Mouse (Mus musculus): Measurements from ENCODE around the gene Cwc27. TPM values are rescaled to one million over a fixed set of nuclear protein-coding genes. Genes with fewer than 3 reads are reported as not detected.

Gene Cwc27
- polyA plus RNA-seq, 1 experiment from 2014 or later, result 35.0 TPM

DNA sequence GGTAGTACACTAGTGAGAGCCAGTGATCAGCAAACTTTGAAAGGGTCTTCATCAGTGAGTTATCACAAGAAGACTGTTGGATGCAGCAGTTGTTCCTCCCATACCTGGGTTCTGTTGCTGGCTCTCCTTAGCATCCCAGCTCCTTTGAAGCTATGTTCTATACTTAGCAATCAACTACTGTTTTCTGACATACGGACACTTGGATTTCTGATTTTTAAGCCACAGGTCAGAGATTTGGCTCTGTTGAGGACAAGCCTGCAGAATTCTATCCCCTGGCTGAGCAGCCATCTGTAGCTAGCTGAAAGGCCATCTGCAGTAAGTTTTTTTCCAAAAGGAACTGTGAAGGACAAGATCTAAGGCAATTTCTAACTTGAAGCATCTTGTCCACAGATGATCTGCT lies 57.6 kb downstream of the Cwc27 start:
- Histone ChIP-seq H3K9me3 (replicated peaks) (no peaks in the 10 kb centered on the region), H3K4me2 (no peak overlapping the region), H3K9ac (no peak overlapping the region), H3K27me3 (no peaks in the 10 kb centered on the region), H3K4me1 (no peaks in the 10 kb centered on the region), H3K4me3 (no peak overlapping the region), H3K36me3 (ENCODE audit: poor library complexity, severe bottlenecking) (no peaks in the 10 kb centered on the region), H3K27ac (no peak overlapping the region)
- no peak for ATAC-seq
- WGBS, result 93% methylated on average over 1 of the region's 1 CpGs

DNA sequence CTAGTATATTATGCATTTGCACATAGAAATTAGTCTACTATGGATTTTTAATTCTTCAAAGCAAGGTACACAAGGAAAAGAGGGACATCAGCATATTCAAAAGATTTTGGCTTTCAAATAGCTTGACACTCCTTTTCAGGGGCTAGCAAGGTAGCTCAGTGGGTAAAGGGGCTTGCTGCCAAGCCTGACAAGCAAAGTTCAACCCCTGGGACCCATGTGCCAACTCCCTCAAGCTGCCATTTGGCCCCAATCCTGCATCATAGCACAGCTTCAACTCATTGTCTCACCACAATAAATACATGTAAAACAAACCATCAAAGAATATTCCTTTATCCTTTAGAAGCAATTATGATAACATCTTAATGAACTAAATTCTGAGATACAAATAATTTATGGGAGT lies 69.9 kb downstream of the Cwc27 start:
- no peak overlapping the region for H3K4me3 ChIP-seq
- H3K36me3 ChIP-seq (ENCODE audit: poor library complexity, severe bottlenecking), result no peaks in the 10 kb centered on the region
- H3K27me3 ChIP-seq, result no peaks in the 10 kb centered on the region
- H3K4me2 ChIP-seq, result no peak overlapping the region
- no peak overlapping the region for H3K9ac ChIP-seq
- no peaks in the 10 kb centered on the region for H3K4me1 ChIP-seq
- H3K27ac ChIP-seq, result no peak overlapping the region
- no peak for ATAC-seq
- no peaks in the 10 kb centered on the region for H3K9me3 ChIP-seq (replicated peaks)

DNA sequence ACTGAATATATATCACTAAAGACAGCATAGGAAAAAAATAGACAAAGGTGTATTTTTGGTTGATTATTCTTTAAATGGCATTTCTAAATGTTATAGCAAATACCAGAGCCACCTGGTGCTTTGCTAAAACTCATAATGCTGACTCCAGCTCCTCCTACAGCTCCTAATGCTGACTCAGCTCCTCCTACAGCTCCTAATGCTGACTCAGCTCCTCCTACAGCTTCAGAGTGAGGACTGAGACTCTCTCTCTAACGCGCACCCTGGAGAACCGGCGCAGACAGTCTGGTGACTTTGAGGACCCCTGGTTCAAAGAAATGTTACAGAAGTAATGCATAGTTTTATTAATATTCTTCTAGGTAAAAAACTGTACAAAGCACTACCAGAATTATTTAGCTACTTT lies 74.1 kb downstream of the Cwc27 start:
- 91% methylated on average over 4 of the region's 4 CpGs for WGBS
- Histone ChIP-seq H3K4me3 (no peak overlapping the region), H3K4me2 (no peak overlapping the region), H3K36me3 (ENCODE audit: poor library complexity, severe bottlenecking) (no peaks in the 10 kb centered on the region), H3K27ac (no peak overlapping the region), H3K4me1 (no peaks in the 10 kb centered on the region), H3K27me3 (no peaks in the 10 kb centered on the region), H3K9ac (no peak overlapping the region), H3K9me3 (replicated peaks) (no peaks in the 10 kb centered on the region)
- ATAC-seq, result no peak

DNA sequence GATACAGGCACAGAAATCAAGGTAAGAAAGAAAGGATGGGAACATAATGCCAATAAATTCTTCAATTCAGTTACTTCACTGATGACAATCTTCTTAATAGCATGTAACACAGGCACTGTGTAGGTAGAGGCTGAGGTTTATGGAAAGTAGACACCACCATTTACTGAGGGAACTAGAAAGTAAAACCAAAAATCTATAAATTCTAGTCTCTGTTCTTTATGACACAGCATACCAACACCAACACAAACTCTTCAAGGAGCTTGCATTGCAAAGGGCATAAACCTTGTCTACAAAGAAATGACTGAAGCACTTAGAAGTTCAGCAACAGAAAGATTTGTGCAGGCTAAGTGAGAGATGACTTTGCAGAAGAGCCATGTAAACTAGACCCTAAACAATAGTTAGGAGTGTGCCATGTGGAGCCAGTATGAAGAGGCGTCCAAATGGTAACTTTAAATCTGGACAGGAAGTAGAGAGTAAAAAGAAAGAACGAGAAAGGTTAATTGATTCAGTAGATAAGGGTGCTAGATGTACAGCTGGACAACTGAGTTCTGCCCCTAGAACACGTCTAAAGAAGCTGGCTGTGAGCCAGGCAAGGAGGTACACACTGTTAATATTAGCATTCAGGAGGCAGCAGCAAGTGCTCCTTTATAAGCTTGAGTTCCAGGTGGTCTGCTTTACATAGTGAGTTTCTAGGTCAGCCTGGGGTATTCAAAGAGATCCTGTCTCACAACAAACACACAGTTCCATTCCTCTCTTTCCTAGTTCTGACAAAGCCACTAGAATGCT lies 87.5 kb downstream of the Cwc27 start:
- H3K4me3 ChIP-seq, result no peak overlapping the region
- H3K4me2 ChIP-seq, result no peak overlapping the region
- ATAC-seq, result no peak
- no peaks in the 10 kb centered on the region for H3K9me3 ChIP-seq (replicated peaks)
- no peak overlapping the region for H3K9ac ChIP-seq
- no peak overlapping the region for H3K27ac ChIP-seq
- H3K36me3 ChIP-seq (ENCODE audit: poor library complexity, severe bottlenecking), result 0 out of 2 replicates have a peak, but pooled peaks cover 8% of the 10 kb centered on the region
- no peaks in the 10 kb centered on the region for H3K27me3 ChIP-seq
- WGBS, result 56% methylated on average over 3 of the region's 3 CpGs
- no peaks in the 10 kb centered on the region for H3K4me1 ChIP-seq

DNA sequence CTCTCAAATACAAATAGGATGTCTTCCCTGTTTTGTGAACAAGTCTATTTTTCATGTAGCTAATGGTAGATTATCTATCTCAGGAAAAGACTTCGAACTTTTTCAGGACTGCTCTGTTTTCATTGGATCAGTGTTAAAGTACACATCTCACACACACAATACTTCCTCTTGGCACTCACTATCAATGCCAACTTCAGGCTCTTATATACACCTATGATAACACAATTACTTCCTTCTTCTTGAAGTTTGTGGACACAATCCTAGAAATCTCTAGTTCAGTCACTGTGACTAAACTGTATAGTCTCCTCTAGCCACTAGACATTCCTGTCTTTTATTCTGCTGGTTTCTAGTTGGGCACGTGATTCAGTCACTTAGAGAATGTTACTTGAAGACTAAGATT lies 89.3 kb downstream of the Cwc27 start:
- no peak for ATAC-seq
- Histone ChIP-seq H3K9ac (no peak overlapping the region), H3K27me3 (no peaks in the 10 kb centered on the region), H3K9me3 (replicated peaks) (no peaks in the 10 kb centered on the region), H3K4me1 (no peaks in the 10 kb centered on the region), H3K36me3 (ENCODE audit: poor library complexity, severe bottlenecking) (0 out of 2 replicates have a peak, but pooled peaks cover 8% of the 10 kb centered on the region), H3K4me3 (no peak overlapping the region), H3K4me2 (no peak overlapping the region), H3K27ac (no peak overlapping the region)
- 93% methylated on average over 2 of the region's 2 CpGs for WGBS

DNA sequence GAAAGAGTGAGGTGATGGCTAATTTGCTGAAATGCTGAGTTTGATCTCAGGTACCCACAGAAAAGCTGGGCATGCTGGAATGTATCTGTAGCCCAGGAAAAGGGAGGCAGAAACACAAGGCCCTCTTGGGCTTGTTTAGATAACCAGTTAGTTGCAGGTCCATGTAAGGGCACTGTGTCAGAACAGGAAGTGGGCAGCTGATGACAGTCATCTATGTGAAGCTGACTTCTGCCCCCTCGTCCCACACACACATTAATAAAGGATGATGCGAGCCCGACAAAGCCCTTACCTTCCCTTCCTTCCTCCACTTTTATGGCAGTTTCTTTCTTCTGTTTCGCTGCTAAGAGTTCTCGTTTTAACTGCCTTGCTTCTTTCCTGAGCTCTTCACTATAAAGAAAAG lies 96.8 kb downstream of the Cwc27 start:
- ATAC-seq, result no peak
- H3K9ac ChIP-seq, result no peak overlapping the region
- no peak overlapping the region for H3K27ac ChIP-seq
- no peak overlapping the region for H3K4me3 ChIP-seq
- H3K4me2 ChIP-seq, result no peak overlapping the region
- no peaks in the 10 kb centered on the region for H3K4me1 ChIP-seq
- 88% methylated on average over 5 of the region's 5 CpGs for WGBS
- H3K9me3 ChIP-seq (replicated peaks), result no peaks in the 10 kb centered on the region
- no peaks in the 10 kb centered on the region for H3K36me3 ChIP-seq (ENCODE audit: poor library complexity, severe bottlenecking)
- H3K27me3 ChIP-seq, result no peaks in the 10 kb centered on the region

DNA sequence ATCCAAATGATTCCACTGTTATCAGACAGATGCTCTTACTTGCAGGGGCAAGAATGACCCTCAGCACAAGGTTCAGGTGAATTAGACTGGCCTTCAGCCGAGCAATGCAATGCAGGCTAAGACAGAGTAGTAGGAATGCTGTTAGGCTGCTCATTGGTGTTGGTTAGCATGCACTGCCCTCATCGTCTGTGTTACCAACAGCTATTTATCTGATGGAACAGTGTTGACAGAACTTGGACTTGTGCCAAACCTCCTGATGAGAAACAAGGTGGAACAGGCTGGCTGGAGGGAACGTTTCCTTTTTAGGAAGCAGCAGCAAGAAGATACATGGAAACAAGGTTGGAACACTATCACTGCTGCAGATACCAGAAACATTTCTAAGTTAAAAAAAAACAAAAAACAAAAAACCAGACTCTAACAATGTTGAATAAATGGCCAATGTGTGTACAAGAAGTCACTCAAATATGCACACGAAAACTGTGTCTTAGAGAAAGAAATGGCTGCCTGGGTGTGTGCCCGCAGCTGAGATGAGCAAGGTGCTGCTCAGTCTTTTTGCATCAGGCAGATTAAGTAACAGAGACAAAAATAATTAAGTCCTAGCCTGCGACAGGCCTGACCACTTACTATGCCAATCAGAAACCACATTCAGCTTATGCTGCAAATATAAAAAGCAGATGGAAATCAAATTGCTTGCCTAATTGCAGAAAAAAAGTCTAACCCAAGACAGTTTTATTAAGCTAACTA lies 122.2 kb downstream of the Cwc27 start:
- H3K27ac ChIP-seq, result no peak overlapping the region
- 47% methylated on average over 6 of the region's 6 CpGs for WGBS
- no peak overlapping the region for H3K9ac ChIP-seq
- no peaks in the 10 kb centered on the region for H3K9me3 ChIP-seq (replicated peaks)
- no peak overlapping the region for H3K4me2 ChIP-seq
- H3K36me3 ChIP-seq (ENCODE audit: poor library complexity, severe bottlenecking), result no peaks in the 10 kb centered on the region
- peaks cover 15% of the 10 kb centered on the region for H3K4me1 ChIP-seq
- H3K27me3 ChIP-seq, result no peaks in the 10 kb centered on the region
- peak; percentile 93 for ATAC-seq
- H3K4me3 ChIP-seq, result no peak overlapping the region

DNA sequence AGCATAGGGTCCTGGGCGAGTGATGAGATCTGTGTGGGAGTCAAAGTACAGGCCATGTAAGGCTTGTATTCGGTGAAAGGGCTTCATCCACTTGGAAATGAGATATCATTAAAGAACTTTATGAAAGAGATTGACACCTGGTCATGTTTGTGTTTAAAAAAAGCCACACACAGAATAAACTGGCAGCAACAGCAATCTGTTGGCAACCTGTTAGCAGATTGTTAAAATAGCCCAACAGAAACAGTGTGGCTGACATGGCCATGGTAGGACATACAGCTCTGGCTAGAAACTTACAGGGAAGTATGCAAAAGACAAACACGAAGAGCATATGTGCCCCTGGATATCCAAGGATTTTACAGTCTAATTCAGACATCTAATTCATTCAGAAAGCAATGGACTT lies 124.2 kb downstream of the Cwc27 start:
- no peak overlapping the region for H3K4me2 ChIP-seq
- H3K27me3 ChIP-seq, result no peaks in the 10 kb centered on the region
- WGBS, result 96% methylated on average over 3 of the region's 3 CpGs
- H3K4me3 ChIP-seq, result no peak overlapping the region
- no peaks in the 10 kb centered on the region for H3K9me3 ChIP-seq (replicated peaks)
- ATAC-seq, result no peak
- H3K9ac ChIP-seq, result no peak overlapping the region
- peaks cover 15% of the 10 kb centered on the region for H3K4me1 ChIP-seq
- no peaks in the 10 kb centered on the region for H3K36me3 ChIP-seq (ENCODE audit: poor library complexity, severe bottlenecking)
- H3K27ac ChIP-seq, result no peak overlapping the region

DNA sequence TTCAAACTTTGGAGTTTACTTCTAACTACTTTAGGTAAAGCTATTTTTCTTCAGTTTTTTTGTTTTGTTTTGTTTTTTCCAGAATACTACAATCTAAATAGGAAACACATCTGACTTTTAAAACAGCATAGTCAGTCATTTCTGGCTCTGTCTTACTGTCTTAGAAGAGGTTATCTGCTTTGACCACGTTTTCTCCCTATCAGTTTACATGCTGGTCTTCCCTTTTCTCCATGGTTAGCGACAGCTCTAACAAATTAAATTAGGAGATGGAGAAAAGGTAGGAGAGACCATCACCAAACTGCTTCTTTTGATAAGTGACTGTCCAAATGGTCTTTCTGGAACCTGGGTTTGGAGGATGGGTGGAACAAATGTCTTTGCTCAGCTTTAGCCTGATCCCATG lies 131.4 kb downstream of the Cwc27 start:
- no peak overlapping the region for H3K4me2 ChIP-seq
- no peaks in the 10 kb centered on the region for H3K27me3 ChIP-seq
- 82% methylated on average over 2 of the region's 2 CpGs for WGBS
- no peak overlapping the region for H3K4me3 ChIP-seq
- H3K36me3 ChIP-seq (ENCODE audit: poor library complexity, severe bottlenecking), result no peaks in the 10 kb centered on the region
- no peak for ATAC-seq
- H3K27ac ChIP-seq, result no peak overlapping the region
- H3K9me3 ChIP-seq (replicated peaks), result no peaks in the 10 kb centered on the region
- no peaks in the 10 kb centered on the region for H3K4me1 ChIP-seq
- H3K9ac ChIP-seq, result no peak overlapping the region

DNA sequence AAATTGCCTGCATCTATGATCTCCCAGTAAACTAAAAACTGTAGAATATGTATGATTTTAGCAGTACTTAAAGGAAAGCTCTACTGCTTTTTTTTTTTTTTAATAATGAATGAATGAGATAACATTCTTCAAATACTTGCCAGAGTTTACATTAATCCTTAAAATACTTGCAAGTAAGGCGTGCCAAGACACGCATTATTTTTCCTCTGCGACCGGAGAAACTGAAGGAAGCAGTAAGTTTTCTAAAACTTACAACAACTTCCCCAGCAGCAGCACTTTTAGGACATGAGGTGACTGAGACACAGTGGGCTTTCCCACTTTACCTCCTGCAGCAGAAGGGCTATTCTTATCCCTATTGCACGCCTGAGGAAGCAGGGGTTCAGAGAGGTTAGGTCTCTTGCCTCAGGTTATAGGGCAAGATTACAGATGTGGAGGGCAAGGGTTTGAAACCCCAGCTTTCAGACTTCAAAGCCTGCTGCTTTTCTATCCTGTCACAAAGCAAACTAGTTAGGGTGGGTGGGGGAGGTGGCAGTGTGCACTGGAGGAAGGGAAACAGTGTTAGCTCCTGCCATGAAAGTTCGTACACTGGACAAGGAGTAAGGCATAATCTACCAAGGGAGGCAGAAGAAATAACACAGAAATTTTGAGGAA lies 132.5 kb downstream of the Cwc27 start:
- no peaks in the 10 kb centered on the region for H3K27me3 ChIP-seq
- H3K9me3 ChIP-seq (replicated peaks), result no peaks in the 10 kb centered on the region
- H3K4me1 ChIP-seq, result no peaks in the 10 kb centered on the region
- no peaks in the 10 kb centered on the region for H3K36me3 ChIP-seq (ENCODE audit: poor library complexity, severe bottlenecking)
- 42% methylated on average over 6 of the region's 6 CpGs for WGBS
- no peak overlapping the region for H3K9ac ChIP-seq
- no peak overlapping the region for H3K4me3 ChIP-seq
- H3K4me2 ChIP-seq, result no peak overlapping the region
- no peak overlapping the region for H3K27ac ChIP-seq
- no peak for ATAC-seq

DNA sequence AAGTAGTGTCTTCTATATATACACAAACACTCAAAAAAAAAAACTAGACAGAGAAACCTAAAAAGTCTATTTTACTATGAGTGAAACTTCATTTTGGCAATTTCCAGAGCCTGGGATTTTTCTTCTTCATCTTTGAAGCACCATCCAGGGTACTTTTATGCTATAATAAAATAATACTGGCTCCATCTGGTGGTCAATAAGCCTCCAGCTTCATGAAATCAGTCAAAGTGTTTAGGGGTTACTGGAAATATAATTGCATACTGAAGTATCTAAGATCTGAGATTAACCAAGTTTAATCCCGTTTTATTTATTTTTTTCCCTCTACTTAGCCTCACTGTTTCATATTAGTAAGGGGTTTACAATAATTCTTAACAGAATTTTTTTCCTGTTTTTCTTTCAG lies 135.7 kb downstream of the Cwc27 start:
- Histone ChIP-seq H3K4me3 (no peak overlapping the region), H3K36me3 (ENCODE audit: poor library complexity, severe bottlenecking) (no peaks in the 10 kb centered on the region), H3K4me2 (no peak overlapping the region), H3K4me1 (no peaks in the 10 kb centered on the region), H3K27me3 (no peaks in the 10 kb centered on the region), H3K9ac (no peak overlapping the region), H3K9me3 (replicated peaks) (no peaks in the 10 kb centered on the region; the same call in 1 of the 2 replicates), H3K27ac (no peak overlapping the region)
- peak; percentile 61; the same call in 1 of the 2 replicates for ATAC-seq
- WGBS, result 83% methylated on average over 1 of the region's 1 CpGs

DNA sequence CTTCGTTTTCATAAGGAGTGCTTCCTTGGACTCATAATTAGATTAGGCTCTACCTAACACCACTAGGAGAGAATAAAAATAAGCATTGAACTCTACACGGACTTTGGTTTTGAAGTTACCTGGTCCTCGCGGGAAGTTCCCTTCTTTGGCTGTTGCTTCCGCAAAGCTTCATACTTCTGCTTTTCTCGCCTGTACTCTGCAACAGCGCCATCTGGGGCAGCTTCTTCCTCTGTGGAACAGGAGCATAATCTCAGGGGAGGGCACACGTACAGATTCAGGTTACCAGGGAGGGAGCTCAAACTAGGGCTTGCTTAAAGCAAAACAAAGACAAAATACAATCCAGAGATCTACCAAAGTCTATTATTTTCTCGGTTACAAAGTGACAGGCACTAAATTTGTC lies 155.8 kb downstream of the Cwc27 start:
- H3K9me3 ChIP-seq (replicated peaks), result no peaks in the 10 kb centered on the region
- H3K9ac ChIP-seq, result no peak overlapping the region
- no peaks in the 10 kb centered on the region for H3K27me3 ChIP-seq
- 96% methylated on average over 9 of the region's 9 CpGs for WGBS
- H3K4me1 ChIP-seq, result no peaks in the 10 kb centered on the region
- H3K4me2 ChIP-seq, result no peak overlapping the region
- no peak for ATAC-seq
- no peak overlapping the region for H3K4me3 ChIP-seq
- H3K36me3 ChIP-seq (ENCODE audit: poor library complexity, severe bottlenecking), result peaks cover 15% of the 10 kb centered on the region; the same call in 1 of the 2 replicates
- H3K27ac ChIP-seq, result no peak overlapping the region
